Mouse (Mus musculus) erythroblast, embryonic 14.5 days (primary cell): Measurements from ENCODE around the gene Prkag1. TPM values are rescaled to one million over a fixed set of nuclear protein-coding genes. Genes with fewer than 3 reads are reported as not detected.

Experiments
- H3K27me3 ChIP-seq: 2 replicates; pipeline ENCODE4 v1.6.1; 2012; ENCODE audit warnings: inconsistent platforms; ENCODE audit not compliant: control insufficient read depth
- H3K36me3 ChIP-seq: 2 replicates; pipeline ENCODE4 v1.6.1; 2012; ENCODE audit warnings: mild to moderate bottlenecking, inconsistent platforms; ENCODE audit not compliant: control insufficient read depth
- H3K4me1 ChIP-seq: 2 replicates; pipeline ENCODE4 v1.6.1; 2012; ENCODE audit warnings: inconsistent platforms; ENCODE audit not compliant: control insufficient read depth
- H3K4me3 ChIP-seq: replicated peaks from 2 replicates; pipeline ENCODE3; 2012; ENCODE audit warnings: moderate library complexity, mild to moderate bottlenecking, inconsistent platforms
- H3K9me3 ChIP-seq: 2 replicates; pipeline ENCODE4 v1.6.1; 2012; ENCODE audit warnings: low read length, inconsistent platforms, mixed read lengths; ENCODE audit not compliant: control insufficient read depth
- GATA1 ChIP-seq: IDR thresholded peaks from 2 replicates; pipeline ENCODE4 v1.6.1; 2012; ENCODE audit warnings: low read length, inconsistent platforms, mixed read lengths
- TAL1 ChIP-seq: IDR thresholded peaks from 3 replicates; pipeline ENCODE4 v1.6.1; 2012; ENCODE audit warnings: low read length, inconsistent platforms, mixed read lengths
- polyA plus RNA-seq: library from polyadenylated mRNA; stranded (reverse); fragments of >175 nt; gene quantifications from 2 replicates; pipeline ENCODE4 v1.2.3, GENCODE M21; 2012

Gene Prkag1
- polyA plus RNA-seq, 1 experiment, result 54.6 TPM

GRCm38 (mm10) chr15:98790761-98791160 lies 40.6 kb downstream of the Prkag1 start:
- Histone ChIP-seq H3K27me3 (peaks cover 92% of the 10 kb centered on the region), H3K4me3 (no peak overlapping the region), H3K36me3 (no peaks in the 10 kb centered on the region), H3K4me1 (peaks cover 3% of the 10 kb centered on the region; the same call in 1 of the 2 replicates), H3K9me3 (peaks cover 18% of the 10 kb centered on the region; the same call in 1 of the 2 replicates)
- TF ChIP-seq GATA1, result no peak
- no peak for TF ChIP-seq TAL1

GRCm38 (mm10) chr15:98789661-98790535 lies 41.4 kb downstream of the Prkag1 start, which contains the start of gene Wnt1:
TSS of gene Wnt1 (plus strand) at chr15:98789857.
- Histone ChIP-seq H3K4me3 (no peak within 1 kb of the TSS), H3K27me3 (peaks cover 88% of the 10 kb centered on the region), H3K36me3 (no peaks in the 10 kb centered on the region), H3K9me3 (peaks cover 20% of the 10 kb centered on the region; the same call in 1 of the 2 replicates), H3K4me1 (peaks cover 3% of the 10 kb centered on the region; the same call in 1 of the 2 replicates)
- no peak for TF ChIP-seq TAL1
- TF ChIP-seq GATA1, result no peak

DNA sequence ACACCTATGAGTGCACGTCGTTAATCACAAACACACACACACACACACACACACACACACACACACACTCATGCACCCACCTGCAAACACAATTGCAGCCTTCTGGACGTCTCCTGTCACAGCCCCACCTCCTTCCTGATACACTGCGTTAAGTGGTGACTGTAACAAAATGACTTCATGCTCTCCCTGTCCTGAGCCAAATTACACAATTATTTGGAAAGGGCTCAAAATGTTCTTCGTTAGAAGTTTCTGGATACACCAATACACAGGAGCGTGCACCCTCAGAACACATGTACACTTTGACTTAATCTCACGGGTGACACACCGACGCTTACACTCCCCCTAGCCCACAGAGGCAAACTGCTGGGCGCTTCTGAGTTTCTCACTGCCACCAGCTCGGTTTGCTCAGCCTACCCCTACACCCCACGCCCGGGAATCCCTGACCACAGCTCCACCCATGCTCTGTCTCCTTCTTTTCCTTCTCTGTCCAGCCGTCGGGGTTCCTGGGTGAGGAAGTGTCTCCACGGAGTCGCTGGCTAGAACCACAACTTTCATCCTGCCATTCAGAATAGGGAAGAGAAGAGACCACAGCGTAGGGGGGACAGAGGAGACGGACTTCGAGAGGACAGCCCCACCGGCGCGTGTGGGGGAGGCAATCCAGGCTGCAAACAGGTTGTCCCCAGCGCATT lies 42.2 kb downstream of the Prkag1 start:
- no peak for TF ChIP-seq GATA1
- no peak for TF ChIP-seq TAL1
- Histone ChIP-seq H3K36me3 (no peaks in the 10 kb centered on the region), H3K4me1 (peaks cover 3% of the 10 kb centered on the region; the same call in 1 of the 2 replicates), H3K9me3 (peaks cover 20% of the 10 kb centered on the region; the same call in 1 of the 2 replicates), H3K4me3 (no peak overlapping the region), H3K27me3 (peaks cover 83% of the 10 kb centered on the region)

GRCm38 (mm10) chr15:98787930-98788329 lies 43.4 kb downstream of the Prkag1 start:
- Histone ChIP-seq H3K9me3 (peaks cover 20% of the 10 kb centered on the region; the same call in 1 of the 2 replicates), H3K27me3 (peaks cover 75% of the 10 kb centered on the region), H3K4me1 (peaks cover 3% of the 10 kb centered on the region; the same call in 1 of the 2 replicates), H3K4me3 (no peak overlapping the region), H3K36me3 (no peaks in the 10 kb centered on the region)
- TF ChIP-seq GATA1, result no peak
- no peak for TF ChIP-seq TAL1

DNA sequence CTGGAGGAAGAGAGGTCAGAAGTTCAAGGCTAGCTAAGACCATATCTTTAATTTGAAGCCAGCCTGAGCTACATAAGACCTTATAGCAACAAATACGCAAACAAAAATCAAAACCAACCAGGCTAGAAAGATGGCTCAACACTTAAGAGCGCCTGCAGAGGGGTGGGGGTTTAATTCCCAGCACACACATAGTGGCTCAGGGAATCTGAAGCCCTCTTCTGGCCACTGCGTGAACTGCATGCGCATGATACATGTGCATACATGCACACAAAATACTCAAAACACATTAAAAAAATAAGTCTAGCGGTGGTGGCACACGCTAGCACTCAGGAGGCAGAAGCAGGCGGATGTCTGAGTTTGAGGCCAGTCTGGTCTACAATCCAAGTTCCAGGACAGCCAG lies 45.6 kb downstream of the Prkag1 start:
- TF ChIP-seq TAL1 (no peak), GATA1 (no peak)
- Histone ChIP-seq H3K36me3 (no peaks in the 10 kb centered on the region), H3K4me3 (no peak overlapping the region), H3K4me1 (no peaks in the 10 kb centered on the region), H3K9me3 (peaks cover 8% of the 10 kb centered on the region; the same call in 1 of the 2 replicates), H3K27me3 (peaks cover 72% of the 10 kb centered on the region)

DNA sequence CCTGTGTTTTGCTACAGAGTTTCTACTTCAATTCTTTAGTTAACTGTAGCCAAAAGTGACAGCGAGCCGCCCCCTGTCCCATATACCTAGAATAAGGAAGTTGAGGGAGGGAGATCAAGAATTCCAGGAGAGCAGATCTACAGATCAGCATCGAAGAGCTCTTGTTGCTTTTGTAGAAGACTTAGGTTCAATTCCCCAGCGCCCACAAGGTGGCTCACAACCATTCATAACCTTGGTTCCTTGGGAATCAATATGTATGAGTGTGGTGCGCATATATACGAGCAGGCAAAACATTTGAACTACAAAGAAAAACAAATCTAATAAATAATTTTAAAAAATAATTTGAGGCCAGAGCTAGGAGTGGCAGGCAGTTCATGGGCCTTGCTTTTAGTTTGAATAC lies 50.2 kb downstream of the Prkag1 start:
- Histone ChIP-seq H3K36me3 (no peaks in the 10 kb centered on the region), H3K27me3 (peaks cover 79% of the 10 kb centered on the region), H3K4me1 (peaks cover 4% of the 10 kb centered on the region), H3K9me3 (peaks cover 14% of the 10 kb centered on the region; the same call in 1 of the 2 replicates), H3K4me3 (no peak overlapping the region)
- TF ChIP-seq GATA1 (no peak), TAL1 (no peak)

DNA sequence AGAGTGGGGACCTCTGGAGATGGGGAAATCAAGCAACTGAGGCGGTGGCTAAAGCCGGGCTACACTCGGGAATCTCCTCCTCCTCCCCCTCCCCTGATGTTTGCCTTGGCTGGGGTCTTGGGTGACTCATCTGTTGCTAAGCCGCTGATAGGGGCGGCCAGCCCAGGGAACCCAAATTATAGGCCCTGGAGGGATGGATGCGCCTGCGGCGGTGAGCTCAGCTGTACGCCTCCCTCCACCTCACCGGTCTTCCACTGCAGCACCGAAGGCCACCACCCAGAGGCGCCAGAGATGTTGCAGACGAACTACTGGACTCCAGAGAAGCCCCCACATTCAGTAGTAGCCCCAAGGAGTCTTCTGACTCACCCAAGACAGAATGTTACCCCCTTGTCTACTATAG lies 50.7 kb downstream of the Prkag1 start:
- TF ChIP-seq TAL1 (no peak), GATA1 (no peak)
- peaks cover 80% of the 10 kb centered on the region for H3K27me3 ChIP-seq
- no peaks in the 10 kb centered on the region for H3K36me3 ChIP-seq
- H3K4me1 ChIP-seq, result peaks cover 5% of the 10 kb centered on the region
- H3K9me3 ChIP-seq, result peaks cover 11% of the 10 kb centered on the region; the same call in 1 of the 2 replicates
- no peak overlapping the region for H3K4me3 ChIP-seq

DNA sequence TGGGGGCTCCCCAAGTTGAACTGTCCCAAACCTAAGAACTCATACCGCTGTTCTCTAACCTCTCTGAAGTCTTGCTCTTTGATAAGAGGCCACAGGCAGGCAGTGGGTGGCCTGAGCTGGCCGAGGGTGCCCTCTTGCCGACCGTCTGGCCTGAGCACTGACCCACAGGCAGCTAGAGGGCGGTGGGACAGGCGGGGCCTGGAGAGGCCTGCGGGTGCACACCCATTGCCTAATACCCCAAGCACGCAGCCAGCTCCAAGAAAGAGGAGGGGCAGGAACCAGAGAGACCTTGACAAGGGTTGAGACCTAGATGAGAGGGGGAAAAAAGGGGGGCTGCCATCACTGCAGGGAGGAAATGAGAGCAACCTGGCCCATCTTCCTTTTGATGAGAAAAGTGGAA lies 51.2 kb downstream of the Prkag1 start:
- no peaks in the 10 kb centered on the region for H3K36me3 ChIP-seq
- peaks cover 82% of the 10 kb centered on the region for H3K27me3 ChIP-seq
- TF ChIP-seq TAL1 (no peak), GATA1 (no peak)
- peaks cover 9% of the 10 kb centered on the region; the same call in 1 of the 2 replicates for H3K9me3 ChIP-seq
- no peak overlapping the region for H3K4me3 ChIP-seq
- H3K4me1 ChIP-seq, result peaks cover 5% of the 10 kb centered on the region

- Histone ChIP-seq H3K4me3 (no peak overlapping the region), H3K36me3 (no peaks in the 10 kb centered on the region), H3K4me1 (peaks cover 6% of the 10 kb centered on the region), H3K9me3 (peaks cover 9% of the 10 kb centered on the region; the same call in 1 of the 2 replicates), H3K27me3 (peaks cover 90% of the 10 kb centered on the region)
- TF ChIP-seq TAL1 (no peak), GATA1 (no peak)
Observed at GRCm38 (mm10) chr15:98778806-98779205, 52.5 kb downstream of the Prkag1 start.
